Mouse (Mus musculus): ENCODE results near the gene Msh4.

DNA sequence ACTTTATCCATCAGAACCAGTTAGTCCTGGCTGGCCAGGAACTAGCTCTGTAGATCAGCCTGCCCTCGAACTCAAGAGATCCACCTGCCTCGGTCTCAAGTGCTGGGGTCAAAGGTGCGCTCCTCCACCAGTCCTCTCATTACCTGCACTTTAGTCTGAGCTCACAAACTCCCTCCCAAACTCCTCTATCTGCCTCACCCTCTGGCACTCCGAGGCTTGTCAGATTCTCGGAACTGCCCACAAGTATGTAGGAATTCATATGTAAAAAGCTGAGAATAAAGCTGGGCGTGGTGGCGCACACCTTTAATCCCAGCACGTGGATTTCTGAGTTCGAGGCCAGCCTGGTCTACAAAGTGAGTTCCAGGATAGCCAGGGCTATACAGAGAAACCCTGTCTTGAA, 34.5 kb upstream of the Msh4 start:
- TF ChIP-seq GATA1 (IDR thresholded peaks at IDR 0.05; ENCODE audit: borderline replicate concordance, low read length) (no peak), FLI1 (IDR thresholded peaks at IDR 0.05; ENCODE audit: low read length) (no peak)
